Mouse (Mus musculus): ENCODE measurements at regions not wholly inside any gene's neighbourhood (a gene's known extent, or its start where the extent isn't known, plus 50 kb on each side); places are given as distances from the start of the nearest gene placed in this dataset.

DNA sequence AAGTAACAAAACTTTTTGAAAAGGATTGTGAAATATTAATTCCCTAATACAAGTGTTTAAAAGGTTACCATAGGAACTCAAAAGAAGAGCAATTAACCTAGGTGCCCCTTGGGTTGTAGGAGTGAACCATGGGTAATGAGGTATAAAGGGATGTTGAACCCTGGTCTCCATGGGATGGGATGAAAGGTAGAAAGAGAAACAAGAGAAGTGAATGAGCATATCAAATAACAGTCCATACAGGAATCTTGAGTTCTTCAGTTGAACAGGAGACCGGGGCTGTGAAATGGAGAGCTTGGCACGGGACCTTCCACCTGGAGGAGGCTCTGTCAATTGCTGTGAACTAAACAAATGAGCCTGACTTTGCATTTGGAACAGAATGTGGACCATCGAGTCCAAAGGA, 449.6 kb upstream of the Meis1 start:
- in situ Hi-C loops (cut with MboI): no loop called here

DNA sequence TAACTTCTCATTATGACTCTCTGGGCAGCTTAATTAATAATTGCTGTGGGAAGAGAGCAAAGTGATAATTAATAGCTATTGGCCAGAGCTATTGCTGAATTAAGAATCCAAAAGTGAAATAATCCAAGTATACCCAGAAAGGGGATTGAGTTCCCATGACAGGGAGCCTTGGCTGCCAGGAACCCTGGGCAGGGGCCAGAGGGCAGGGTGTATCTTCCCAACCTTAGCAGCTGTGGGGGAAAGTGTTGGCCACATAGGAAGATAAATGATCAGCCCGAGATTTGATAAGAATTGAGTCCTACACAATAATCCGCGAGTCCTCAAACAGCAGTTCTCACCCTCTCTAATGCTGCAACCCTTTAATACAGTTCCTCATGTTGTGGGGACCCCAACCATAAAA, 450.0 kb upstream of the Meis1 start:
- in situ Hi-C loops (cut with MboI): no loop called here

DNA sequence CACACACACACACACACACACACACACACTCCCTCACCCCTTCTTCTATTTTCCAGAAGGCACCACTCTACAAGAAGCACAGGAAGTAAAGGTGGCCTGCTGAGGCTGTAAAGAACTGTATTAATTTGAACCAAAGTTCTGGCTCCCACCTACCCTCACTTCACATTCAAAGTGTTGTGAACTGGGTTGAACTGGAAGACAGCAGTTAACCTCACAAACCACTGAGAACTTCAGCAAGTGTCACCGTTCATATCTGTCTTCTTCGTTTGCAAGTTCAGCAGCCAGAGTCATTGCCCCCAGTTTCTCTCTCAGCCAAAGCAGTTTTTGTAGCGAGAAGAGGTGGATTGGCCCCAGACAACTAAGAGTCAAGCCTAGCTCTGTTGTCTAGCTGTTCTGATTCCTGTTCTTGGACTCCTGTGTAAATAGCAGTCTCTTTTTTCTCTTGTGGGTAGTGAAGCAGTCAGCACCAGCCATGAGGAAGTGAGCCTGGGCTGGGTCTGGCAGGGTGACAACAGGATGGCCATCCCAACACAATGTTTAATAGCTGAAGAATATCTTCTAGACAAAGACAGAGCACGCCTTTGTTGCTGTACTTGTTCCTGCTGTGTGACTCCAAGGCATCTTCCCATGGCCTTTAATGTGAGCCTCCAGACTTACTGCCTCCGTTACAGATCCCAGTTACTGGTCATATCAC, 452.0 kb upstream of the Meis1 start:
- in situ Hi-C loops (cut with MboI): no loop called here

DNA sequence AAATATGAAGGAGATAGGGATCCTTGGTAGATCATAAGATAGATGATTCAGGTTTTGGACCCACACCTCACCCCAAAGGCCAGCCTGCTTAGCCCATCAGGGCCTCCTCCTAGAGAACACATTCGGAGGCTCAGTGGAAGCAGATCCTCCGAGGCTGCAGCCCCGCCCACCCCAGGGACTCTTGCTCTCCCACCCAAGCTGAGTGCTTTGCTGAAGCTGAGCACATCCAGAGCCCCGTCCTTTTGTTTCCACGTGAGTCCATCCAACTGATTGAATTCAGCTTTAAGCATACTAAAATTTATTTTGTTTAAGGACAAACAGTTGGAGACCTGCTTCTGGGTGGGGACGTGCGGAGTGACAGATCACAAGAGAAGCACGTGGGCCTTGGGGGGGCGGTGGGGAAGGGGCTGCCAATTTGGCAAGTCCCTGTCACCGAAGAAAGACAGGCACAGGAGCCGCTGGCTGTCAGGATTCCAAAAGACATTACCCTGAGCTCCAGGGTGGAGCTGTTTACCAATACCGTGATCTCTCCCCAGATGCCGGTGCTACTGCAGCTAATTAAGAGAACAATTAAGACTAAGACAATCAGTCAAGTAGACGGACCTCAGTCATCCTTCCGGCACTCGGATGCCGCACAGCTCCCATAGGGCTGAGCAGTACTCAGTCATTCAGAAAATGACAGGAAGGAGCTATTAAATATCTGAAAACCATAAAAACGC, 448.9 kb upstream of the Spred2 start:
- in situ Hi-C loops (cut with MboI): no loop called here

DNA sequence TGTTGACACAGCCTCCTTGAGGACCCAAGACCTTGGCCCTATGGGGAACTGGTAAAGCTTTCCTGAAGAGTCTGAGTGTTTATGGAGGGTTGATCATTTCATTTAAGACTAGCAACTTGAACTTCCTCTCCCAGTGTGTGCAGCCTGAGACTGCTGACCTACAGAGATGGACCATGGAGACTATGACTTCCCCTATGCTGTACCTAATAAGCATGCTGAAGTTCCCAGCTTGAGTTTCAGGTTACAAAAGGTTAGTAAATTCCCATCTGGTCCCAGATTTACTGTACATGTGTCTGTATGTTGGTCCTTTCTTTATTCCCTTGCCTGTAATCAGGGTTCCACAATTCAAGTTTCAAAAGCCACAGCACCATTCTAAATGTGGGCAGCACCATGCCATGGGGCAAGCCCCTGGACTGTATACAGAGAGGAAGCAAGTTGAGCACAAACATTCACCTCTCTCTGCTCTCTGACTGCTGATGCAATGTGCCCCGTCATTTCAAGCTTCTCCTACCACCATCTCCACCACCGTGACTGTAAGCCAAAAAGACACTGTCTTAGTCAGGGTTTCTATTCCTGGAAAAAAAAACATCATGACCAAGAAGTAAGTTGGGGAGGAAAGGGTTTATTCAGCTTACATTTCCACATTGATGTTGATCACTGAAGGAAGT, 431.0 kb upstream of the Spred2 start:
- in situ Hi-C loops (cut with MboI): no loop called here

DNA sequence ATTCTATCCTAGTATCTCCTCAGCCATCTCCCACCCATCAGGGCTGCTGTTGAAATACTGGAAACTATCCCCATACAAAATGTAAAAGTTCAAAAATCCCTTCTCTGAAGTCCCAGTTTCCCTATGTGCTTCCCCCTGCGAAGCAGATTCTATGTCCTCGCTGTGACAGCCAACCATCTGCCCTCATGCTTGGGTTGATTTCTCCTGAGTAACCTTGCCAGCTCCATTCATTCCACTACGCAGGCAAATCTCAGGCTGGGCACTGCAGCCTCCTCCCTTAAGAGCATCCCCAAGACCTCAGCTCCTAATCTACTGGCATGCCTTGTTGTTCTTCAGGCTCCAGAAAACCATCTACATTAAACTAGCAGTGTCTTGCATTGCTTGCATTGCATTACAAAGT, 402.5 kb upstream of the Spred2 start:
- in situ Hi-C loops (cut with MboI): no loop called here

DNA sequence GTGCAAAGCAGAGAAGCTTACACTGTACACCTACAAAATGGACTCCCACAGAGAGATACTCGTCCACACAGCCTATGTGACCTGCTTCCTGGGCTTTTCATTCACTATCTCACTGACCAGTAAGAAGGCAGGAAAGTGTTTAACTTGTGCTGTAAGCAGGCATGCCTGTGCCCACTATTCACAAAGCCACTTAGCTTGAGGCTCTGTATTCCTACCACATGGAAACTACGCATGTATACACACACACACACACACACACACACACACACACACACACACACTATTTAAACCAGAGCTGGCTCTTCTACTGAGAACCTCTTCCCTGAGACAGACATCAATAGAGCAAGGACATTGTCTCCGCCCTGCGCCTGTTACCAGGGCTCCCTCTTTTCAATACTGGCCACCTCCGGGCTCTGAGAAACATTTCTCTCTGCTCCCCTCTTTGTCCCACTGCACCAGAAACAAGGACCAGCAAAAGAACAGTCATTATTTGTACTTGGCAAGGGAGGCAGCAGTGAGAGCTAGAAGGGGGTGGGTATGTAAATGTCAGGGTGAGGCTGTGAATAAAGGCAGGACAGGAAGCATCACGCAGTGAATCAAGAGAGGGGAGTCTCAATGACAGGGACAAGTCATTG, 400.2 kb upstream of the Spred2 start:
- in situ Hi-C loops (cut with MboI): no loop called here

DNA sequence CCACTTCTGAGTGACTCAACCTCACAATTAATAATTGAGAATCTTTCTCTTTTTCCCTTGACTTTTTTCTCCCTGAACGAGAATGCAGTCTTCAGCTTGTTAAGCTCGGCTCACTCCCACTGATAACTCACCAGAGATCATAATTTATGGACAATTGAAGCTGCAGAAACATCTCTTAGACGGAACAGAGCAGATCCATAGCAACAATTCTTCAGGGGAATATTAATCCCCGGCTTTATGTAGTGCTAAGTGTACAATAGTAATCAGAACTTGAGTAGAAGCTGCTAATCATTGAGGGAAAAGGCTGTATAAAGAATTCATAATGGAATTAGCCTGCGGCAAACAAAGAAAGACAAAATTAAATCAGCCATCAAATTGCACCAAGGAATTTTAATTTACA, 395.0 kb upstream of the Spred2 start:
- in situ Hi-C loops (cut with MboI): no loop called here

DNA sequence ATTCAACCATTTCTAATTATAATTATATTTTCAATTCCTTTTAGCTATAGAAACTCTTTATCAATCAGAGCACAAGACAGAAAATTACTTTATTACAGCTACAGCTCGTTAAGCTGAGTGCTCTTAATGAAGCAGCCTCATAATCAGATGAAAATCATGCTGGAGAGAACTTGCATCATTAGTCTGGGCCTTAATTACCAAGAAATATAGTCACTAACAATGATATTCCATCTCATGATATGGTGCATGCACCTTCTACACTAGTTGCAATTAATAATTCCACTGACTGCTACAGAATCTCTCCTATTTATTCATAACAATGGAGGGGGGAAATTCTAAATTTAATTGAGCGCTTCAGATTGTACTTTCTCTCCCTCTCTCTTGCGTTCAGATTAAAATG, 393.5 kb upstream of the Spred2 start:
- in situ Hi-C loops (cut with MboI): no loop called here

DNA sequence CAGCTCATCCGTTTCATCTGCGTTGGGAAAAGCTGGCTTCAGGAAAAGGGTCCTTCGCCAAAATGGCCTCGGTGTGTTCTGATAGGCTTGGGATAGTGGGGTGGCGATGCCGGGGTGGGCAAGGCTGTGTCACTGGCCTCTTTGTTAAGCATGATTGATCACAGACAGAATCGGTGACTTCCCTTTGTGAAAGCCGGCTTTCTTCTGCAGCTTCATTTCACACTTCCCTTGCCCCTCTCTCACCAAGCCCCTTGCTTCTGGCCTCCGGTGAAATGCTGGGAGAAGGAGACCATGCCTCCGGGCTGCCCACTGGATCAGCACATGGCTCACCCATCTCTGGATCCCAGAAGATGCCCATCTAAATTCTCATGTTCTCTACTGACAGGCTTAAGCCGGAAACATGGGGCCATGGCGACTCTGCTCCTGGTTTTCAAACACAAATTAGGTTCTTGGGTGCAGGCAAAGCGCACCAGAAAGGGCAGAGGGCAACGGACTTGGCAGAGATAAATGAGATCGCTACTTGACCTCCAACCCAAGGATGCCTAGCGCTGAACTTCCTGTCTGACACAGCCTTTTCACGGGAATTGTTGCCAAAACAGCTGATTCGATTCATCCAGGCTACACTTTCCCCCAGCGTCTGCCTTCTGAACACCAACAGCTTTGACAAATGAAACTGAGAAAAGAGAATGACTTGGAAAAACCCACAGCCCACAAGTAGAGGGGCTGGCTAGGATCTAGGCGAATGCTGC, 392.7 kb upstream of the Spred2 start:
- in situ Hi-C loops (cut with MboI): no loop called here

DNA sequence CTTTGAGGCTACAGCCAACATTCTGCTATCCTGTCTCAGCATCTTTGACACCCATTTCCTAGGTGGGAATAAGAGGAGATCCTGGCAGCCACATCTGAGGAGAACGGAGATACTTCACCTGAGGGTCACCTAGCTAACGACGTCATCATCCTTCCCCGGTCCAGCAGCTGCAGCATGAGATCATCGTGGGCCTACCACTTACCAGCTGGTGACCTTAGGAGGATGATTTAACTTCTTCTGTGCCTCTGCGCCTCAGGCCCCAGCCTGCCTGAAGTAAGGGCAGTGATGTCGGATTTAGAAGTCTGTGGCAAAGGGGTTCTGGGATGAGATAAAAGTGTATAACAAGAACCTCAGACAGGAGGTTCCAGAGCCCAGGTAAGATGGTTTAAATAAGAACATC, 391.3 kb upstream of the Spred2 start:
- in situ Hi-C loops (cut with MboI): no loop called here

DNA sequence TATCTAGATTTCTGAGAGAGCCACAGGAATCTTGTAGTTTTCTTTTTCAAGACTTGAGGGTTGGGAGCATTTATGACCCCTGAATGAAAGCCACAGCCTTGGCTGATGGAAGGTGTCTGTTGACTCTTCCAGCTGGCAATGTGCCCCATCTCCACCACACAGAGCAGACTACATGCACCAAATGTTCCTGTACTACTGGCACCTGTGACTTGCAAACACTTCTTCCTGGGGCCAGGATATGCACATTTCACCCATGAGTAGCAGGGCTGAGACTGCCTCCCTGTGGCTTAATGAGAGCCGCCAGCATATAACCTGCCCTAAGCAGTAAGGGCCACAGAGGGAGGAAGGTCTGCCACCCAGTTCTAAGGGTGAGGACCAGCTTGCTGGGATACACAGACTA, 390.5 kb upstream of the Spred2 start:
- in situ Hi-C loops (cut with MboI): no loop called here

DNA sequence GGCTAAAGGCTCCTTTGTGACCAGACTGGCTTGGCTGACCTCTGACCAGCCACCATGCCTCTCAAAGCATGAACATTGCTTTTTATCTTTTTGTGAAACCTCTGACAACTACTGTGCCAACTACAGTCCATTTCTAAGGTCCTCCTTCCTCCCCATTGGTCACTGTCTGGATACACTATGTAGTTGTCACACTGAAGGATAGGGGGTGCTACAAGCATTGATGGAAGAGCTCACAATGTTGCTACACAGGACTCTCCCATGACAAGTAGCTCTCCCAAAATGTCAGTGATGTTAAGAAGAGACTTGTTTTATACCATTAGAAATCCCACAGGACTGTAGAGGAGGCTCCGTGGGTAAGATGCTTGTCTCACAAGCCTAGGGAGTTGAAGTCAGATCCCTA, 389.0 kb upstream of the Spred2 start:
- in situ Hi-C loops (cut with MboI): no loop called here

DNA sequence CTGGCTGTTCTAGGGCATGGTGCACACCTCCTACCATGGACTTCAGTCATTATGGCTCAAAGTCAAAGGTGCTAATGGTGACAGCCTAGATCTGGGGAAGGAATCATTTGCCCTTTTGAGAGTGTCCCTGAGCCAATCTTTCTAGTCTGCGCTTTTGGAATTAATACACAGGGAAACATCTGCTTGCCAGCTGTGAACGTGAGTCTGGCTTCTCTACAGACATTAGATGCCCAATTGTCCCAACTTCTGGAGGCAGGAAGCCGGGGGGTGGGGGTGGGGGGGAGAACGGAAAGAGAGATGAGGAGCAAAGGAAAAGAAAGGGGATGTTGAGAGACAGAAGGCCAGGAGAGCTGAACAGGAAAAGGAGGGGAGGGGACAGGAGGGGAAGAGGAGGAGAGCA, 377.9 kb upstream of the Spred2 start:
- in situ Hi-C loops (cut with MboI): no loop called here

DNA sequence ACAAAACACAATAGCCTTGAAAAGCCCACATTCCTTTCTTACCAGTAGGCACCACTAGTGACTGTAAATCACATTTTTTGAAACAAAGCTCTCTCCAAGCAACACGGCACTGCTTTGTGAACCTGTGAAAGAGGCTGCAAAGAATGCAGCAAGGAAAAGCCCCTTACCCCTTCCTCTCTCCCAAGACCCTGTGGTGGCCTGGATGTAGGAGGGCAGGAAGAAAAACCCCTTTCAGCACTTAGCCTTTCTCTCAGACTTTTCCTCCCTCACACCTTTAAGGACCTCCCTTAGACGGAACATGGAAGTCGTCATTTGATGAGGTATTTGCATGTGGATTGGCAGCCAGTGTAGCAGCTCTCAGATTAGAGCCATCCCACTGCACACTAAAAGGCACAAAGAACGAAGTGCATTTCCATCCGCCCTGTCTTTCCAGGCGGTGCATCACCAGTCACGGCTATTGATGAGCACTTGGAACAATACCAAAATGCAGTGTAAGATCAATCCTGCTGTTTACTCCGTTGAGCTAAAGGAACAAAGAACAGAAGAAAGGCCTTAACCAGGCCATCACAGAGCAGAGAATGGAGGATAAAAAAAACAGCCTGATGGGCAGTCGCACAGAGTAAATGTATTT, 369.7 kb upstream of the Spred2 start:
- in situ Hi-C loops (cut with MboI): no loop called here

DNA sequence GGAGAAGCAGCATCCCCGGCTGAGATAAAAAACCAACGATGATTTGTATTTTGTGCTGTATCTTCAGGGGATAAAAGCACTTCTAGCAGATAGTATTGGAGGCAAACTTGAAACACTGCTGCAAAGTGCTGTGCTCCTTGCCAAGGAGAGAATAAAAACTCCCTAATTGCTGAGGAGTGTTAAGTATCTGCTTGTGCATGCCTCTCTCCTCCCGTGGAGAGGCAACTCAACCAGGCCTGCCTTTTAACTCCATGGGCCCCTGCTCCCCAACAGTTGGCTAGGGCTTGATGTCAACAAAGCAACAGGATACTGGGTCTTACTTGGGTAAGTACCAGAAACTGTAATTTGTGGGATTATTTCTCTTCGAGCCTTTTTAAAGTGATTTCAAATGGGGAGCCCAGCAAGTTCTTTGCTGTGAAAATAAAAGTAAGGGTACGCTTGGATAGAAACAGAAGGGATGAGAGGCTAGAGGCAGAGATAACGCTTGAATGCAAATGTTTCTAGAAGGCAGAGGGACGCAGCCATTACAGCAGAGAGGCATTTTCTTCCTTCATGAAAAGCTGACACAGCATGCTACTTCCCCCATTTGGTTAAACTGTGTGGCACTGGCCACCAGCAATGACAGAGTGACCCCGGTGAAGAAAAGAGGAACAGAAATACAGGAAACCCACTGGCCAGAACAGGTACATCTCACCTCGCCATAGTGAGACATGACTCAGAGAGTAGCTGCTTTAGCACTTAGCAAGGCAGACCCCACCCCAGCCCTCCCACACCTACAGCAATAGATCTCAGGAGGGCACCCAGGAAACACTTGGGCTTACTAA, 369.0 kb upstream of the Spred2 start:
- in situ Hi-C loops (cut with MboI): no loop called here

DNA sequence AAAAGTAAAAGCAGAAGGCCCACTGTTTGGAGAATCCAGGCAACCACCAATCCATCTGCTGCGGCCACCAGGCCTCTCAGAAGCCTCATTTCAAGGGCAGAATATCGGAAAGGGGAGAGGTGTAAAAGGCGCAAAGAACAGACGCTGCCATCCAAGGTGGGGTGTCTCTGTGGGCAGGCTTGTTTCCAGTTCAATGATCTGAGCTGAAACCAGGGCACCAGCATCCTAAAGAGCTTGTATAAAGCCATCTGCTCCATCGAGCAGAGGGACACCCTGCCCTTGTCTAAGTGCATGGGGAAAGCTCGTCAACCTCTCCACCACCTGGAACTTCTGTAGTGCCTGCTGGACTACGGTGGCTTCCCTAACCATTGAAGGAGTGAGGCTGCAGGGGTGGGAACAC, 363.7 kb upstream of the Spred2 start:
- in situ Hi-C loops (cut with MboI): no loop called here

DNA sequence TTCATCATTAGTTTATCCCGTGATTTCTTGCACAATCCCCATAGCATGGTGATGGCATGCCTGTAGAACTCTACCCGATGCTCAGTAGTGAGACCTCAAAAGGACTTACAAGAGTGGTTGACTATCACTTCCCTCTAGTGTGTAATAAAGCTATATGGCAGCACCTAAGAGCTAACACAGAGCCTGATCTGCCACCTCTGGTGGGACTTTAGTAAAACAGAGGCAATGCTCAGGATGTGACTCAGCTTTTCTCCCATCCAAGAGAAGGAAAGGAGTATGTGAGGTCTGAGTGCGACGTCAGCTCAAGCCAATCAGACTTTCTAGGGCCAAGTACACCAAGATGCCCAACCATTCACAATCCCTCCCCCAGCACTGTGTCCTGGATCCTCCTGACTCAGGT, 361.5 kb upstream of the Spred2 start:
- in situ Hi-C loops (cut with MboI): no loop called here

DNA sequence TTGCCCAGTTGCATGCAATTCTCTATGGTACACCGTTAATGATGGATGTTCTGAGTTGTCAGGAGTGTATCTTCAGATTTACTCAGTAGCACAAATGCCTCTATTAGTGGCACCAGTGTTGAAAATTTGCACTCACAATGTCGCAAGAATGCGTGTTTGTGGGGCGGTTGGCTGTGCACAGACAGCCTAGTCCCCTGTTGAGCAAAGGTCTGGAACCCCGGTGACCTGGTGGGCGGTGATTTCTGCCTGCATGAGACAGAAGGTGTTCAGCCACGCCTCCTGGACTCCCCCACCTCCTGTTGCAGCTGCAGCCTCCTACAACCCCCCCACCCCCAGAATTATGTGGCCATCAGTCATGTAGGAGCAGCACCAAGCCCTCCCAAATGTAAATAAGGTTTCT, 338.9 kb upstream of the Spred2 start:
- in situ Hi-C loops (cut with MboI): no loop called here

DNA sequence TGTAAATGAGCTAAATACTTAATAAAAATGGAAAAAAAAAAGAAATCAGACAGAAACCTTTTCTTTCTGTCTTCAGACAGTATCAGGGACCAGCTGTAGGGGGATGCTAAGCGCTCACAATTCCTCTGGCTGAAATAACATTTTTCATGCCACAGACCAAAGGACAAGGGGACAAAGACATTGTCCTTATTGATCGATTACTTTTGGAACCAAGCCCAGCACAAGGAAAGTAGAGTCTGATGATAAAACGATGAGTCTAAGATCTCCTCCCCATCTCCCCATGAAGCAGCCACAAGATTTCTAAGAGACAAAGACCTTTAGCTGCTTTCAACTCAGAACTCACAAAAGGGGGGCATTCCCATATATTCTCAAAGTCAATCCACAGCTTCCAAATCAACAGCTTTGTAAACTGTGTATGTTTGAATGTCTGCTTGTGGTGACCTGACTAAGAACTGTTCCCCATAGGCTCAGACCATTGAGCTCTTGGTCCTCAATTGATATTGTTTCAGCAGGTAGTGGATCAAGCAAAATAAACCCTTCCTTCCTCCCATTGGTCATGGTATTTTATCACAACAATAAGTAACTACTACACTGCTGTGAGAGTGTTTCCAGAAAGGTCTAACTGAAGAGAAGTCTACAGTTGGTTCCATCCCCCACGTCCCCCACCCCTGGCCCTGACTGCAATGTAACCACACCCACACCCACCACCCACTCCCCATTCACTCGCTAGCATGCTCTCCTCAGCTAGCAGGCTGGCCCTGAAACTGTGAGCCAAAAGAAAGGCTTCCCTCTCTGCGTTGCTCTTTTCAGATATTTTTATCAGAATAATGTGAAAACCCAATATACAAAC, 331.4 kb upstream of the Spred2 start:
- in situ Hi-C loops (cut with MboI): no loop called here

All from mature B cell (primary cell).